Mouse (Mus musculus) CH12.LX (cell line): ENCODE measurements around the gene Hba-x.

ENCODE experiments used
- CHD2 ChIP-seq: IDR thresholded peaks from 2 replicates; pipeline ENCODE4 v1.6.1; 2011; ENCODE audit warnings: low read length, improper control_type of control experiment
- CTCF ChIP-seq, 2 experiments: IDR thresholded peaks in 1 of 2; conservative IDR thresholded peaks in 1 of 2; 2 replicates each; pipeline ENCODE4 v1.5.1; 2011 to 2012; ENCODE audit warnings: low read depth in 2 of 2, low read length in 2 of 2, improper control_type of control experiment in 1 of 2, inconsistent platforms in 1 of 2, mild to moderate bottlenecking in 1 of 2, moderate library complexity in 1 of 2
- ETS1 ChIP-seq: conservative IDR thresholded peaks from 2 replicates; pipeline ENCODE4 v1.6.1; 2012; ENCODE audit warnings: low read depth, mild to moderate bottlenecking, inconsistent platforms, low read length, improper control_type of control experiment, moderate library complexity
- HCFC1 ChIP-seq: IDR thresholded peaks from 2 replicates; pipeline ENCODE4 v1.6.1; 2012; ENCODE audit warnings: low read depth, mild to moderate bottlenecking, inconsistent platforms, low read length, improper control_type of control experiment
- MAZ ChIP-seq: IDR thresholded peaks from 2 replicates; pipeline ENCODE4 v1.6.1; 2012; ENCODE audit warnings: low read depth, mild to moderate bottlenecking, inconsistent platforms, low read length, improper control_type of control experiment, moderate library complexity
- NRF1 ChIP-seq: IDR thresholded peaks from 2 replicates; pipeline ENCODE4 v1.6.1; 2014; ENCODE audit warnings: low read depth, mild to moderate bottlenecking, inconsistent platforms, low read length, improper control_type of control experiment, moderate library complexity
- POLR2A ChIP-seq: IDR thresholded peaks from 2 replicates; pipeline ENCODE4 v1.6.1; 2011; ENCODE audit warnings: low read depth, mild to moderate bottlenecking, improper control_type of control experiment, low read length
- ZMIZ1 ChIP-seq: IDR thresholded peaks from 2 replicates; pipeline ENCODE4 v1.6.1; 2012; ENCODE audit warnings: low read depth, mild to moderate bottlenecking, inconsistent platforms, low read length, improper control_type of control experiment

- TF ChIP-seq CTCF (conservative IDR thresholded peaks at IDR 0.05 in 1 of 2, IDR thresholded peaks at IDR 0.05 in 1 of 2; ENCODE audit: low read depth in 2 of 2, low read length in 2 of 2) (no peak), ZMIZ1 (no peak), NRF1 (no peak), POLR2A (no peak), MAZ (no peak), ETS1 (no peak), CHD2 (no peak), HCFC1 (no peak)
These were observed 32.1 kb upstream of the Hba-x start for GRCm38 (mm10) chr11:32244064-32244463.
